Mouse (Mus musculus) E14TG2a.4 (cell line): ENCODE measurements around the gene 1110032A03Rik.

ENCODE experiments used
- CTCF ChIP-seq: conservative IDR thresholded peaks from 2 replicates; pipeline ENCODE4 v1.5.1; 2014; ENCODE audit warnings: low read length
- NANOG ChIP-seq: IDR thresholded peaks from 2 replicates; pipeline ENCODE4 v1.6.1; 2014; ENCODE audit warnings: borderline replicate concordance, low read length, mixed read lengths
- POU5F1 ChIP-seq: IDR thresholded peaks from 2 replicates; pipeline ENCODE4 v1.6.1; 2014; ENCODE audit warnings: low read length, borderline replicate concordance

DNA sequence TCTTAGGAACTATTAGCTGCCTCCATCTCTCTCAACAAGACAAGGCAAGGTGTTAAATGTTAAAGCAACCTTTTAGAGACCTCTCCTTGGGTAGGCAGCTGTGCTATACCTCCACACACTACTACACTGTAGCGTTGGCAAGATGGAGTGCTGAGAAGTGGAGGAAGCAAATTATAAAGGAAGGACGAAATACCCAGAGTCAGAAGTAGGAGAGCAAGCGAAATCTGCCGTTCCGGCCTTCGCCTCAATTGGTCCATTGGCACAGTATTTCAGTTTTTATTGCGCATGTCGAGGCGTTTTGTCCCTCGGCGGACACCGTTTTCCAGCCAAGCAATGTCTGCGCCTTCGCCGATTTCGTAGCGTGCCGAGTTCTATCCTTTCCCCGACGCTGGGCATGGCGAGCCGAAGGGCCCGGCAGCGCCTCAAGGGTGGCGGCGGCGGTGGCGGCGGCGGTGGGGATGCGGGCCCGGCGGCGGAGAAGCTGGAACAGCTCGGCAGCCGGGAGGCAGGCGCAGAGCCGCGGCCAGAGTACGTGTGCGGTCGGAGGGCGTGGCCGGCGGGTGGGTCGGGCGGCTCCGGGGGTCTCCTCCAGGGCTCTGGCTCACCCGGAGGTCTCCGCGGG, at the start of gene 1110032A03Rik, which contains the start of gene Alg9:
- TF ChIP-seq CTCF: no peak
- no peak for TF ChIP-seq NANOG
- TF ChIP-seq POU5F1: no peak
